Mouse (Mus musculus): Measurements from ENCODE around the gene Jag2.

Gene Jag2

DNA sequence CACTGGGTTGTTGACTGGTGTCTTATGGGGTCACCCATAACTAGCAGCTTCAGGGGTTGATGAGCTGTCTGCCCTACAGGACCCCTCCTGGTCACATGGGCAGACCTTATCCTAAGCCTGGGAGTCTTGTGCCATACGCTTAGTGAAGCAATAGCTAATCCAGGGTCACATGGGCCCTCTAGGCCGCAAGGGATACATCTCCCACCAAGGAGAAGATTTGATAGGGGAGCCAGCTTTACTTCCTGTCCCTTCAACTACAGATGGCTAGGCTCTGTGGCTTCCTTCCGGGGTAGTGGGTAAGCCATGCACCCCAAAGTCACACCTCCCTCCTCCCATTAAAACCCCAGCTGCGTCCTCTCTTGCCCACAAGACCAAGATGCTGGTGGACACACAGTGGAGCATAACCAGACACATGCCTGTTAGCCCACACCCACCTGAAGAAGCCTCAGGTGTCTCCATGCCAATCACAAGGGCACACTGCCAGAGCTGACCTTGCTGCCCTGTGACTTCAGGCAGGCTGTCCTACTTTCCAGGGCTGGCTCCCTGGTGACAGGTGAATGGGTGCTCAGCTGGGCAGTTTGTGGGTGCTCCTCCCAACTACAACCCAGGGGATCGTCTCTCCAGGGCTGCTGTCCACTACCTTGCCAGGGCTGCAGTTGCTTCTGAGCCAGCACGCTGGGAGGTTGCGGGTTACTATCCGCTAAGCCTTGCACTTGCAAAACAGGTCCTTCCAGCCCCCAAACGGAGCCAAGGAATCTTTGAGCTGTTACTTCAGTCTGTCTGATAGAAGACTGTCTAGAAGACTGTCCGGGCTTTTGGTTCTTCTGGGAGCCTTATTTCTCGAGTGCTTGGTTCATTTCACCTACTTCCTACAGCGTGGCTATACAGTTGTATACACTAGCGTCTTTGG lies 61.1 kb downstream of the Jag2 start, which contains the start of gene Gpr132:
Gene Gpr132 (minus strand): TSS at position 51 of the 910 bp plus-strand sequence.
- DNase-seq (ENCODE audit: low read depth, low spot score) = no peak

DNA sequence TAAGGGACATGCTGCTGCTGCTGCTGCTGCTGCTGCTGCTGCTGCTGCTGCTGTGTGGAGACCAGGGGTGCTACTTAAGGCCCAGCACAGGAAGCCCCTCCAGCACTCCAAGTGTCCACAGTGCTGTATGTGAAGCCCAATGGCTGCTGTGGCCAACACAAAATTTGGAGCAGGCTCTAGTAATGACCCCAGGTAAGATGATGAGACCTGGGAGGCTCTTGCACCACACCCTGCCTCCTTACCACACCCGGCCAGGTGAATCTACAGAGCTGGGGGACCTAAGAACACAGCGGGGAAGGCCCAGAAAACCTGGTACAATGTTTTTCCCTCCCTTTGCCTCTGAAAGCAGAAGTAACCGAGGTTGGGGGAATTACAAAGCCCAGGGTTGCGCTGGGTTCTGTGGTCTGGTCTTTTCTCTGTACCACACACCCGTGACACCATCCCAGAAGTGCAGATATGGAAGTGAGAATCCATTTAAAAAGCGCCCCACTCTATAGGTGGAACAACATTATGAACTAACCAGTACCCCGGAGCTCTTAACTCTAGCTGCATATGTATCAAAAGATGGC lies 62.4 kb downstream of the Jag2 start:
- DNase-seq (ENCODE audit: low read depth, low spot score) = no peak

DNA sequence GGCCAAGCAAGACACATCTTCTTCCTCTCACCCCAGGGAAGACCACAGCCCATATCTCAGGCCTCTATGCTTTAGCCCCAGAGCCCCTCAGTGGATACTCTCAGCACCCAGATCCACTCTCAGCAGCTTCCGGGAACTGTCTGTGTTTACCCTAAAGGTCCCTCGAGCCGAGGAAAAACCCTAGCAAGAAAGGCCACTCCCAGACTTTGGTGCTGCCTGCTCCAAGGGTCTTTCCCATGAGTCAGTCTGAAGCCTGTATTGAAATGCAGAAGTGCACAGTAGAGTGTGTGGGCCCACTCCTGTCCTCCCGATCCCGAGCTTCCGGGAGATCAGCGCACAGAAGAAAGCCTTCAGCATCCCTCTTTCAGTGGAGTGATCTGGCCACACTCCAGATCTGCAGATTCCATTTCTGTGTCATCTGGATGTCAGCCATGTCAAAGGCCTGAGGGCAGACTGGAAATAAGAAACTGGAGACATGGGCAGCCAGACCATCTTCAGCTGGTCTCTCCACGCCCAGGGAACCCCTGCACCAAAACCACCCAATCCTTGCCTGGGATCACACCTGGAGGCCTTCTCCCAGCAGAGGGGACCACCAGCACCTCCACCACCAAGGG lies 63.0 kb downstream of the Jag2 start:
- DNase-seq (ENCODE audit: low read depth, low spot score) = no peak

DNA sequence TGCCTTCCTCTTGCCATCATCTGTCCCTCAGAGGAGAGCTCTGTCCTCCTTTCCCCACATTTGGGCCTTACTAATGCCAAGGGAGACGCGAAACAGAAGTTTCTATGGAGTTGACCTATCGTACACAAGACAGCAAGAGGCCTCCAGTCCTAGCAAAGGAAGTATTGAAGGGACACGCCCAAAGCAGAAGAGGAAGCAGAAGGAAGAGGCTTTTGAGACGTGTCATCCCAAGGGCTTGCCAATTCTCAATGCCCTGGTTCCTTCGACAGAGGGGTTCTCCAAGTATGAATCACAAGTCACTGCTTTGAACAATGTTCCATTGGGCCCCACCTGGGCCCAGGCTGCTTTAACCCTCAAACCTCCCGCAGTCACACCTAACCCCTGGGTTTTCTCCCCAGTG lies 64.8 kb downstream of the Jag2 start:
- no peak for DNase-seq (ENCODE audit: low read depth, low spot score)

DNA sequence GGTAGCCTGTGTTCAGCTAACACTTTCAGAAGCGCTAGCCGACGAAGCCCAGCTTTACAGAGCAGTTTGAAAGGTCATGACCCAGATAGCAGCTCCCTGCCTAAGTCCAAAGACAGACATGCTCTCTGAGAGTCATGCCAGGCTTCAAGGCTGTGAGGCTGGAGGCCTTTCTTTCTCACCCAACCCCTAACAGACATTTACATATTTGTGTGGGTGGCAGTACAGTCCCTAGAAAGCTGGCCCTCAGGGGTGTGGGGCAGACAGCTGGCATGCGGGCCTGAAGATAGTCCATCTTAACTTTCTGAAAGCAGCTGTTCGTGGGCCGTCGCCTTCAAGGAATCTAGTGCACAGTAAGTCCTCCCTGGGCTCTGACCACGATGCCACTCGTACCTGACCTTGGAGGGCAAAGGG lies 67.7 kb downstream of the Jag2 start:
- DNase-seq (ENCODE audit: low read depth, low spot score) = no peak

DNA sequence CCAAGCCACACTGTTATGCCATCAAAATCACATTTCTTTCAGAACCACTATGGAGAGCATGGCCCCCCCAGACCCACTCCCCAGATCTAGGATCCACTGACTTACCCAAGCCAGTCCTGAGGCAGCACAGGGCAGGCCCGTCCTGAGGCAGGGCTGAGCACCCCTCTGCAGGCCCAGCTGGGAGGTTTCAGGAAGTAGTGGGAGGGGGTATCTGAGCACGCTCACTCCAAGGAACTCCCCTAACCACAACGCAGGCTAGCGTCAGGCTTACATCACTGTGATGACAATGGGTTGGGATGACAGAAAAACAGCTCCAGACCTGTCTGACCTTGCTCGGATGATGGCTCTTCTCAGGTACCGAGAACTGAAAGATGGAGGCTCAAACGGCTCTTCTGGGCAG lies 68.8 kb downstream of the Jag2 start:
- no peak for DNase-seq (ENCODE audit: low read depth, low spot score)

DNA sequence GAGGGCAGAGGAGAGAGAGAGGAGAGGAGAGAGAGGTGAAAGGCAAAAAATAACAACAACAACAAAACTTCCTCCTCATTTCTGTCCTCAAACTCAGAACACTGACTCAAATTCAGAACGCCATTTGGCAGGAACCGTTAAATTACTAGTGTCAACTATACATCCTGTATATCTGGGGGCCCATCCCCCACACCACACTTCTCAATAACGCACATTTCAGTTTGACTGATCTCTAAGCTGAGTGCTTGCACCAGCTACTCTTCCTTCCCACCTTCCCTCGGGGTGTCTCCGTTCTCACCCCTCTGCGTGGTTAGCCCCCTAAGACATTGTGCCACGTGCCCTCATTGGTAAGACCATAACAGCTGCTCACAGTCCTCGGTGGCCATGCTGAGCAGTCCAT lies 69.6 kb downstream of the Jag2 start:
- DNase-seq (ENCODE audit: low read depth, low spot score) = no peak

DNA sequence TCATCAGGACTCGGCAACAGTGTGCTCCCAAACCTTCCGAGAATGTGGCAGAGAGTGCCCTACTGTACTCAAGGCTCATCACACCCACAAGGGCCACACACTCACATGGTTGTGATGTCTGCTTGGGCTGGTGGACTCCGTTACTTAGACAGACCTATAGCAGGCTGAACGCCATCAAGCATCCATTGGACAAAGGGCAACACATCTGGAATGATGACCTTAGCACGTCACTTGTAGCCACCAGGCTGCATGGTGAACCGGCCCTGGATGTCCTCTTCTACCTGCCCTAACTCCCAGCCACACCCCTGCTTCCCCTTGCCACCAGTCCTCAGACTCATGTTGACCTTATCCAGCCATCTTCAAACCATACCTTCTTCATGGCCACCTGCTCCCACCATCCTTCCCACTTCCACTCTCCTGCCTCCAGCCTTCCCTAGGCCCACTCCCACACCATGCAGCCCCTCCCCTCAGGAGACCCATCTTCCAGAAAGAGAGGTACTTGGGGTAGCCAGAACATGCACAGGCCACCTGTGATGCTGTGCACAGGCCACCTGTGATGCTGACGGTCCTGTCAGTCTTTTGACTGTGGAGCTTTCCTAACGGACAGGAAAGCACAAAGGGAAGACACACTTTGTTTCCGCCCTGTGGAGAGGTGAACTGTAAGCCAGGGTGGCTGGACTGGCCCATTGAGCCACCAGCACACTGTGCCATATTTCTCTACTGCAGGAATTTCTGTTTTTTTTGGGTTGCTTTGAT lies 70.8 kb downstream of the Jag2 start:
- no peak for DNase-seq (ENCODE audit: low read depth, low spot score)

Data from skeletal muscle tissue, adult 2 months (tissue).